26 mouse cellular contexts compared by ENCODE assay signal in the genomic region with DNA sequence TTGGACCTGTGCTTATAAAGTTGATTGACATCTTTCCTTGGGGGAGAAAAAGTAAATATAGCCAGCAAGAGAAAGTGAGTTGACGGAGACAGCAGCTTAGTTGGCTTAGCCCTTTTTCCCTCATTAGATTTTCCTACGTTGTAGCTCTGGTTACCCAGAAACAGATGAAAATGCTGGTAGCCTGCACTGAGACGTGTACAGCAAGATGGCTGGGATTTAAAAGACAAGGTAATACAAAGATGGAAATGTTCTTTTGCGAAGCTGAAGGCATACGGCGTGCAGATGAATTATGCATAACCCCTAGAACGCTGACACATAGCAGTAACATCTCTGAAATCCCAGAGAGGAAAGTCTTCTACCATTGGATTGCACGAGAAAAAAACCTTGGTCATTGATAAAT.
DNase-seq lines count a peak whose midpoint lies in the region; ATAC-seq and TF ChIP-seq lines count a peak whose summit lies in the region.
"Had no signal": no experiment of that assay in that cellular context is flagged by ENCODE, and none has a peak within 500 bp of the region (broad histone marks: within the 10 kb centered on the region; RNA-seq: fewer than 3 reads in every experiment).

No protein-coding gene starts in this region.

- 0 out of 2 replicates have a peak overlapping the region, but pooled peaks have one; percentile 4 for H3K27ac ChIP-seq in midbrain, embryonic 13.5 days
- H3K27ac ChIP-seq in midbrain, embryonic 11.5 days (ENCODE audit: low read depth, low read length) = no peak overlapping the region
- H3K27ac ChIP-seq in cortical plate, adult 2 months (ENCODE audit: insufficient read depth, low read length) = peak overlapping the region; percentile 74
- peak overlapping the region; percentile 73 for H3K27ac ChIP-seq in midbrain, embryonic 16.5 days (ENCODE audit: low read length)
- H3K27ac ChIP-seq: liver, embryonic 13.5 days had no signal

- H3K4me2 ChIP-seq in midbrain, embryonic 13.5 days (replicated peaks) = no peak overlapping the region
- H3K4me2 ChIP-seq in midbrain, embryonic 11.5 days = no peak overlapping the region
- H3K4me2 ChIP-seq in midbrain, embryonic 16.5 days (ENCODE audit: low read length) = peak overlapping the region; percentile 12; the same call in 1 of the 2 replicates

- TF ChIP-seq CTCF in cortical plate, adult 2 months (IDR thresholded peaks at IDR 0.05; ENCODE audit: extremely low read depth, insufficient read depth, low read length) = no peak

- no peaks in the 10 kb centered on the region for H3K36me3 ChIP-seq in midbrain, embryonic 13.5 days
- no peaks in the 10 kb centered on the region for H3K36me3 ChIP-seq in midbrain, embryonic 11.5 days (ENCODE audit: control insufficient read depth, insufficient read depth, low read length)
- no peaks in the 10 kb centered on the region for H3K36me3 ChIP-seq in midbrain, embryonic 16.5 days (ENCODE audit: control insufficient read depth, insufficient read depth, low read length)
- H3K36me3 ChIP-seq: heart, embryonic 13.5 days; hindbrain, embryonic 10.5 days; liver, embryonic 13.5 days had no signal

- ATAC-seq in frontal cortex, adult (ENCODE audit: low TSS enrichment) = peak; percentile 31; the same call in 1 of the 2 replicates
- 0 out of 2 replicates have a peak, but pooled peaks have one; percentile 45 for ATAC-seq in midbrain, embryonic 13.5 days
- ATAC-seq in midbrain, embryonic 11.5 days (ENCODE audit: low FRiP score) = no peak
- peak; percentile 59; the same call in 1 of the 2 replicates for ATAC-seq in midbrain, embryonic 16.5 days
- ATAC-seq: CD4-positive, CD25-positive, alpha-beta regulatory T cell, adult 4 months; intestine, postnatal 0 days; lung, postnatal 0 days had no signal

- no peak overlapping the region for H3K4me3 ChIP-seq in midbrain, embryonic 13.5 days (replicated peaks)
- no peak overlapping the region for H3K4me3 ChIP-seq in midbrain, embryonic 11.5 days (ENCODE audit: low read depth, low read length)
- H3K4me3 ChIP-seq in cortical plate, adult 2 months (ENCODE audit: insufficient read depth, low read length) = no peak overlapping the region
- H3K4me3 ChIP-seq in midbrain, embryonic 16.5 days (ENCODE audit: low read depth, low read length) = no peak overlapping the region
- H3K4me3 ChIP-seq: heart, embryonic 13.5 days; hindbrain, embryonic 10.5 days; liver, embryonic 13.5 days had no signal

- 0 out of 2 replicates have a peak, but pooled peaks cover 8% of the 10 kb centered on the region for H3K27me3 ChIP-seq in midbrain, embryonic 13.5 days
- H3K27me3 ChIP-seq in midbrain, embryonic 11.5 days (ENCODE audit: control insufficient read depth, insufficient read depth, low read length) = peaks cover 2% of the 10 kb centered on the region; the same call in 1 of the 2 replicates
- no peaks in the 10 kb centered on the region for H3K27me3 ChIP-seq in midbrain, embryonic 16.5 days (ENCODE audit: control insufficient read depth, insufficient read depth, low read depth, low read length)
- H3K27me3 ChIP-seq: heart, embryonic 13.5 days; megakaryocyte, embryonic 14.5 days had no signal

- no peak overlapping the region for H3K9ac ChIP-seq in midbrain, embryonic 13.5 days (replicated peaks)
- H3K9ac ChIP-seq in midbrain, embryonic 11.5 days (ENCODE audit: low read length) = no peak overlapping the region
- no peak overlapping the region for H3K9ac ChIP-seq in midbrain, embryonic 16.5 days (ENCODE audit: low read depth, low read length)
- H3K9ac ChIP-seq: heart, embryonic 13.5 days; liver, embryonic 13.5 days had no signal

- TF ChIP-seq POLR2A in cortical plate, adult 2 months (IDR thresholded peaks at IDR 0.05; ENCODE audit: extremely low read depth, insufficient read depth, low read length) = no peak

- H3K9me3 ChIP-seq in midbrain, embryonic 13.5 days = no peaks in the 10 kb centered on the region
- no peaks in the 10 kb centered on the region for H3K9me3 ChIP-seq in midbrain, embryonic 11.5 days (ENCODE audit: control insufficient read depth, low read length)
- no peaks in the 10 kb centered on the region for H3K9me3 ChIP-seq in midbrain, embryonic 16.5 days (replicated peaks; ENCODE audit: control insufficient read depth, low read length, poor library complexity, severe bottlenecking)
- H3K9me3 ChIP-seq: heart, embryonic 13.5 days; hindbrain, embryonic 10.5 days; liver, embryonic 13.5 days; megakaryocyte, embryonic 14.5 days had no signal

- no peak for DNase-seq in frontal cortex, postnatal 25 days (ENCODE audit: low spot score in 2 of 2)
- DNase-seq in midbrain, embryonic 11.5 days (ENCODE audit: low spot score, missing footprints) = no peak
- no peak for DNase-seq in spleen, postnatal 4 days (ENCODE audit: low spot score in 2 of 2)
- no peak for DNase-seq in adrenal gland, postnatal 10 days
- DNase-seq: adrenal gland, postnatal 25 days; cerebellum, adult 8-10 months; cerebellum, postnatal 25 days; gastrocnemius, postnatal 10 days; heart, postnatal 10 days; kidney, adult 9 months; kidney, postnatal 10 days; left cerebral cortex, postnatal 4 days; liver, embryonic 13.5 days; lung, adult 18-20 months; lung, postnatal 4 days; right cerebral cortex, postnatal 25 days had no signal

- 55% methylated on average over 8 of the region's 8 CpGs for WGBS in midbrain, embryonic 13.5 days
- 80% methylated on average over 8 of the region's 8 CpGs for WGBS in midbrain, embryonic 11.5 days
- WGBS in midbrain, embryonic 16.5 days = 39% methylated on average over 8 of the region's 8 CpGs

- H3K4me1 ChIP-seq in midbrain, embryonic 13.5 days (replicated peaks) = peaks cover 46% of the 10 kb centered on the region
- peaks cover 10% of the 10 kb centered on the region for H3K4me1 ChIP-seq in midbrain, embryonic 11.5 days (ENCODE audit: control insufficient read depth, insufficient read depth, low read length)
- H3K4me1 ChIP-seq in cortical plate, adult 2 months (ENCODE audit: control insufficient read depth, insufficient read depth, low read length) = peaks cover 17% of the 10 kb centered on the region
- peaks cover 37% of the 10 kb centered on the region for H3K4me1 ChIP-seq in midbrain, embryonic 16.5 days (ENCODE audit: control insufficient read depth, insufficient read depth, low read length)
